Mouse (Mus musculus) induced T-regulatory cell, adult 2 months (primary cell): ENCODE data around the gene Psat1.

ENCODE experiments used
- DNase-seq: peaks from one replicate; pipeline ENCODE4 v3.0.0-alpha.2; 2012; ENCODE audit warnings: low read depth

Psat1 gene

GRCm38 (mm10) chr19:15947237-15947636 lies at the start of gene Psat1:
Gene Psat1, minus strand, starts transcription at chr19:15947337.
- no peak for DNase-seq

- no peak for DNase-seq
Measured at GRCm38 (mm10) chr19:15990102-15990501, 43.0 kb upstream of the Psat1 start.

- DNase-seq: no peak
Measured at GRCm38 (mm10) chr19:15985172-15985713, 38.1 kb upstream of the Psat1 start.

GRCm38 (mm10) chr19:15984449-15985171 lies 37.5 kb upstream of the Psat1 start, which contains the start of gene Cep78:
Gene Cep78, minus strand, starts transcription at chr19:15984989.
- DNase-seq: peak; percentile 95

GRCm38 (mm10) chr19:15983739-15984344 lies 36.7 kb upstream of the Psat1 start:
- DNase-seq: no peak

- DNase-seq: no peak
Measured at GRCm38 (mm10) chr19:15982926-15983738, 36.0 kb upstream of the Psat1 start.

- DNase-seq: peak; percentile 83
Measured at GRCm38 (mm10) chr19:15981861-15982260, 34.7 kb upstream of the Psat1 start.

GRCm38 (mm10) chr19:15973365-15973764 lies 26.2 kb upstream of the Psat1 start:
- no peak for DNase-seq

- peak; percentile 65 for DNase-seq
Measured at GRCm38 (mm10) chr19:15965082-15965481, 17.9 kb upstream of the Psat1 start.

GRCm38 (mm10) chr19:15964533-15964932 lies 17.4 kb upstream of the Psat1 start:
- no peak for DNase-seq

GRCm38 (mm10) chr19:15963011-15963695 lies 16.0 kb upstream of the Psat1 start:
- DNase-seq: no peak

- DNase-seq: no peak
Measured at GRCm38 (mm10) chr19:15962313-15962712, 15.2 kb upstream of the Psat1 start.

GRCm38 (mm10) chr19:15950225-15950624 lies 3.1 kb upstream of the Psat1 start:
- no peak for DNase-seq

GRCm38 (mm10) chr19:15948867-15949266 lies 1.7 kb upstream of the Psat1 start:
- no peak for DNase-seq

GRCm38 (mm10) chr19:15948426-15948825 lies 1.3 kb upstream of the Psat1 start:
- no peak for DNase-seq

- DNase-seq: no peak
Measured at GRCm38 (mm10) chr19:15946663-15947062, 474 bp downstream of the Psat1 start.

- DNase-seq: no peak
Measured at GRCm38 (mm10) chr19:15943117-15943423, 4.1 kb downstream of the Psat1 start.

GRCm38 (mm10) chr19:15942421-15943116 lies 4.6 kb downstream of the Psat1 start:
- no peak for DNase-seq

GRCm38 (mm10) chr19:15941399-15941798 lies 5.7 kb downstream of the Psat1 start:
- no peak for DNase-seq

- no peak for DNase-seq
Measured at GRCm38 (mm10) chr19:15925719-15926045, 21.5 kb downstream of the Psat1 start.

GRCm38 (mm10) chr19:15924866-15925718 lies 22.0 kb downstream of the Psat1 start:
- DNase-seq: peak; percentile 92
